Mouse (Mus musculus) c-Kit-positive CD71-negative TER-119-negative erythroid progenitor cells, embryonic 14.5 days (primary cell): ENCODE results near the gene Pkhd1.
"Not testable (repeated sequence)": the region's sequence is repeated elsewhere in the genome, so short reads cannot be mapped to it uniquely, and the experiment has no call there.

Experiments
- DNase-seq: peaks from one replicate; pipeline ENCODE4 v3.0.0-alpha.2; 2013; ENCODE audit warnings: low read depth

Pkhd1 gene

DNA sequence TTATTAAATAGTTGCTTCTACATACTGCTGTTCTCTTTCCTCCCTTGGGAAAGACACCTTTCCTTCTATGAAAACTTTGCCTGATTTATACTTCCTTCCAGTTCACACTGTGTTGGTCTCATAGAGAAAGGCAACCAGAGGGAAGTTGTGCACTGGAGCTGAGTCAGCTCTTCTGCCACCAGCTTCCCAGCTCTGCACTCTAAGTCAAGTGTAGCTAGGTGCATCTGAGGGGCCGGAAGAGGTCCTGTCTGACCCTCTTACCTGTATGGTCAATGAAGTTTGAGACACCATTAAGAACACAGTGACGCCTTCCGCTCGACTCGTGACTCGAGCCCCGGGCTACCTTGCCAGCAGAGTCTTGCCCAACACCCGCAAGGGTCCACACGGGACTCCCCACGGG lies 131.8 kb downstream of the Pkhd1 start:
- no peak for DNase-seq

DNA sequence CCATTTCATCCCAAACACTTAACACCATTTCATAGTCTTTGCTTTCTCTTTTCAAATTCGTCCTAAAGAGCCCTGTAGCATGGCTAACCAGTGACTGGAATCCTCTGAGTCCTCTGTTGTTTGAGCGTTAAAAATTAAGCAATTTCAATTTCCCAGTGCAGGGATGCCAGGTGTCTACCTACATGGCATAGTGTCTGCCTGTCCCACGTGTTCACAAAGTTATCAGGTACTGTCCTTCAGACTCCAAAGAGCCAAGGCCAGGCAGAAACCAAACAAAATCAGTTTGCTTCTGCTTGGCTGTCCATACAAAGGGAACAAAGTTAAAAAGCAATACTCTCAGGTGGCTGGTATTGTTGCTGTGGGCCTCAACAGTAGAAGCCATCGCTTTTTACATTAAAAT lies 136.0 kb downstream of the Pkhd1 start:
- DNase-seq: no peak

DNA sequence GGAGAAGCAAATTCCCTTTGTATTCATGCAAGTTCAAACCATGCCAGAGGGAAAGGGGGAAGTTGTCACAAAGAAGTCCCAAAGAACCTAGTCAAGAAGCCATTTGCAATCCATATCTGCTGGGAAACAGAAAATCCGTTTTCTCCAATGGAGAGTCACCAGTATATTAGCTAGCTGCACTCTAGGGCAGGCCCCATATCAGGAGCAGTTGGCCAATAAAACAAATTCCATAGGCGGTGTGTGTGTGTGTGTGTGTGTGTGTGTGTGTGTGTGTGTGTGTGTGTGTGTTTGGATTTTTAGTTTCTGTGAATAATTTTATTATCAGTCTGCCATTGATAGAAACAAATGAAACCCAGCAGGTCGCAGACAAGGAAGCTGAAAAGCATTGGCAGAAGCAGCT lies 139.2 kb downstream of the Pkhd1 start:
- no peak for DNase-seq

DNA sequence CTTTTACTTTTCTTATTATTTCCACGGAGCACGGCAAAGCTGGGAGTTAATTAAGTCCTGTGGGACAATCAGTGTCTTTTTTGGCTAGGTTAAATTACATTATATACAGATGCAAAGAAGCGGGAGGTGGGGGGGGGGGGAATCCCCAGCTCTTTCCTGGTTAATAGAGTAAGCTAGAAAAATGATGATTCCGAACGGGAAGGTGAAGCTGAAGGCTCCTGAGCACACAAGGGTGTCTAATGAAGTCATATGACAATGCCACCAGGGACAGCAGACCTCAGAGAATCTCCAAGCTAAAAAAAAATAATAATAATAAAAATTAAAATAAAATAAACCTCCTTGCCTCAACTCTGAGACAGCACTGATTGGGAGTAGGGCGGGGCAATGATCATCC lies 139.6 kb downstream of the Pkhd1 start:
- no peak for DNase-seq

DNA sequence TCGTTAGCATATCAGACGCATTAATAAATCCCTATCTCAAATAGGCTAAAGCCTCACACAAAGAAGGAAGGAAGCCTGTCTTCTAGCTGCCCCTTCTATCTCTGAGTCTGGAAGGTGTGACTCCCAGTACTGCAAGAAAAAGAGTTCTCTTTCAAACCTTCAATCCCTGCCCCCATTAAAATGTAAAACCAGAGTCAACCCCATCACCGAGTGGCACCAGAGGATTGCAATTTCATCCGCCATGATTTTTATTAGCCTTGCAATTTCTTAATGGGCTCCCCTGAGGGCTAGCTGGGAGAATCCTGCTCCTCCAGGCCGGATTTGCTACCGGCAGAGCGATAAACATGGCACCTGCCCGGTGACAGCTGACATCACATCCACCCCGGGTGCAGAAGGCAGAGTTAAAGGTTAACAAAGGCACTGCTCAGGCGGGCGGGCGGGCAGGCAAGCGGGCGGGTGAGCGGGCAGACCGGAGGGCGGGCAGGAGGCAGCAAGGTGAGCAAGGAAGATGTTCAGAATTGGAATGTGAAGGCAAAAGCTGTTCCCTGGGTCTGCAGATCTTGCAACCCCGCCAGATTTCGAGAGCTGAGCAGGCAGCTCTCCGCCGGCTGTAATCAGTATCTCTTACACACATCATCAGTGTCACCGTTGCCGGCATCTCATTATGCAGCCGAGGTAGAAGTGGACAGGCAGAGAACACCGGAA lies 140.2 kb downstream of the Pkhd1 start:
- DNase-seq: no peak

DNA sequence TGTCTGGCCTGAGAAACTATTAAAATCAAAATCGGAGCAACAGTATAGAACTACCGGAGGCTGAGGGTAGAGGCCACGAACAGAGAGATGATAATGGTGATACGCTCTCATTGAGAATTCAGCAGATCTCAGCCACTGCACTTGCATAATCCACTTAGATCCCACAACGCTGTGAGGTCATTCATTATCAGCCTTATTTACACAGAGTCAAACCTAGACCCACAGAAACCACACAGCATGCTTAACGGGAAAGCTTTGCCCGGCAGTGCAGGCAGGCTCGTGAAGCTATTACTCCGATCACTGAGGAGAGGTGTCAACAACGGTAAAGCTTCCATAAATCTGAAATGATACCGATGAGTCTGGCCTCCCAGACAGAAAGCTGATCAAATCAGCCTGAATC lies 147.1 kb downstream of the Pkhd1 start:
- no peak for DNase-seq

DNA sequence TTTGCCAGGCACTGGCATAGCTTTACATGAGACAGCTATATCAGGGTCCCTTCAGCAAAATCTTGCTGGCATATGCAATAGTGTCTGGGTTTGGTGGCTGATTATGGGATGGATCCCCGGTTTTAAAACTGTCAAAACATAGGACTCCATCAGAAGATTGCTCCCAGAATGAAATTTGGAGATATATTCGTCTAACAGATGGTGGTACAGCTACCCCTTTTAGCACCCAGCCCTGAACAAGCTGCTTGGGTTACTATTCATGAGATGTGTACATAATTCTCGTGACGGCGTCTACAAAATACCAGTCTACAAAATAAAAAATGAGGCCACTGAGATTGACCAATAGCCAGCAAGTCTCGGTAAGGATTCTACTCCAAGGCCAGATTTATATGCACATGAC lies 147.5 kb downstream of the Pkhd1 start:
- no peak for DNase-seq

DNA sequence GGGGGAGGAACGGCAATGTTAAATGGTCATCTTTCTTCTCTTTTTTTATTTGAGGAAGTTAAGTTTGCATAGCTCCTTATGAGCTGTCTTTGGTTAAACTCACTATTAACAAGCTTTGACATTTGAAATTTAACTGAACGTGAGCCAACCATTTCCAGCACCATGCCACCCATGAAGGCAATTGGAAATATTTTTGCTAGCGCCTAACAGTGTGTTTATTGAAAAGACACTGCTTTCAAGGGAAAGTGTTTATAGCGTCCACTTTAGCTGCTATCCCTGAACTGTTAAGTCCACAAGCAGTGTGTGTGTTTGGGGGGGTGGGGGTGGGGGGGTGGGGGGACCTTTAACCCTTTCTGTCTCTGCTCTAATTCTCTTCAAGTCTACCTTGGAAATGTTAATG lies 151.4 kb downstream of the Pkhd1 start:
- no peak for DNase-seq

DNA sequence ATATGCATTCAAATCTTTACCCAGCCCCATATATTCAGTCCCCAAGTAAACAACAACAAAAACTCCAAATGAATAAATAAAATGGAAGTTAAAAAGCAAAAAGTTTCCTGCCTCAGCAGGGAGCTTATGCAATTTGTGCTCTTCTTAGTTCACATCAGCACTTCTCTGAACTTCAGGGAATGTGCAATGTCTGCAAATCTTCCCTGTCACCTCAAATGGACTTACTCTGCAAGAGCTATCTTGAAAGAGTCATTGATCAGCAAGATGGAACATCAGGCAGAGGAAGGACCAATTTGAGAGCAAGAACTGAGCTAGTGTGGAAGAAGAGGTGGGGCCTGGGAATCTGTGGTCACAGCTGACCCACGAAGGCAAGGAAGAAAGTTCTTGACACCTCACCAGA lies 163.2 kb downstream of the Pkhd1 start:
- DNase-seq: no peak

DNA sequence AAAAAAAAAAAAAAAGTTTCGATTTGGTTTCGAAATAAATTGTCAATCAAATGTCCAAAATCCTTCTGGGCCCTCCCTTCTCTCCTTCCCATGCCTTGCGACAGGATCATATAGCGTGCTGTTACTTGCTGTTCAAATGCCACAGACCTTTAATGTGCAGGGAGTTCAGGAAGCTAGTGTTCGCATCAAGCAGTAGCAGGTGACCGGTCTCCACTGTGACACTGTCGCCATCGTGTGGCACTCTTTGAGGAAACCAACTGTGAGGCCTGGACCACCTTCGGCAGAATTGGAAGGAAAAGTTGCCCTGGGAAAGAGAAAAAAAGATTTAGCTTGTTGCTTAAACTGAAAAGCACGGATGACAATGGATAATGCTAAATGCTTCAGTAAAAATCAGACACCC lies 167.8 kb downstream of the Pkhd1 start:
- no peak for DNase-seq

DNA sequence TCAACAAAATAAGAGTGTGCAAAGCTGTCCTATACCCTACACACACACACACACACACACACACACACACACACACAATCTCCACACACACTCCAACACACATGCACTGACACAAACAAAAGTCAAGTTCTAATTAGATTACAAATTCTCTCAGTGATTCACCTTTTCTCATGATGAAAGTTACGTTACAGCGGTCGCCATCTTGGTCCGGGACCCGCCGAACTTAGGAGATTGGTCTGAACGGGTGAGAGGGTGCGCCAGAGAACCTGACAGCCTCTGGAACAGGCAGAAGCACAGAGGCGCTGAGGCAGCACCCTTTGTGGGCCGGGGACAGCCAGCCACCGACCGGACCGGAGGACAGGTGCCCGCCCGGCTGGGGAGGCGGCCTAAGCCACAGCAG lies 185.8 kb downstream of the Pkhd1 start:
- not testable (repeated sequence) for DNase-seq

DNA sequence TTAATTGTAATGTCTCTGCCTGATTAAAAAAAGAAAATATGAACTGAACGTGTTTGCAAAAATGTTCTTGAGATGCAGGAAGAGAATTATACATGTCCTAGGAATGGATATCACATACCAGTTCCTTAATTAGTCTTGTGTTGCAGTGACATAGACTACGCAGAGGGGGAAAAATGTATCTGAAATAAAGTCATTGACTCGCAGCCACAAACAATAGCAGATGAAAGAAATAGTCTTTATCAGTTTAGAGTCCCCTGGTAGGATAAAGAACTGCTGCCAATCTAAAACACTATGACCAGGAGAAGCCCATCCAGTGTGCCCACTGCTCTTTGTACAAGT lies 188.8 kb downstream of the Pkhd1 start:
- no peak for DNase-seq

DNA sequence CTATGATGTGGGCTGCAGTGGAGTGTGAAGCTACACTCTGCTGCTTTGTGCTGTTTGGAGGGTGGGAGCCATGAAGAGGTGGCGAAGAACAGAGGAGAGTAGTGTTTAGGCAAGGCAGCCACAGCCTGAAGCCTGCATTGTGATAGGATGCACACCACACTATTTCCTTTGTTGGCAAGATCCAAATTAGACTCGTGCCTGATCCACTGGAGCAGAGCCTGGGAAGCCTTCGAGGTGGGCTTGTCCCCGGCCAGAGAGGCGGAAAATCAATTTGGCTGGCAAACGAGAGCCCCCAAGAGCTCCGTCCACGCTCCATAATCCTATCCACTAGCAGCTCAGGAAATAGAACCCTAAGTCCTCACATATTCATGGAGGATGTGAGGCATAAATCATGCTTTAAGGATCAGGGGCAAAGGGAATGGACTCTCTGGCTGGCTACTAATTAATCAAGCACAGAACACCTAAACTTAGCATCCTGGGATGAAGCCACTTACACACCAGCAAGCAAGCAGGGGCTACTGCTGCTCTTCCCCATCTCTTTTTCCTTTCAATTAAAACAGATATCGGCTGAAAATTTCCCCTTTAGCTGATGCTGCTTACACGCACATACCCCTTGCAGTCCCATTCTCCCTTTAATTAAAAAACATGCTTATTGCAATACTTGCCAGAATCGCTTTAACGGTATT lies 189.4 kb downstream of the Pkhd1 start:
- no peak for DNase-seq

DNA sequence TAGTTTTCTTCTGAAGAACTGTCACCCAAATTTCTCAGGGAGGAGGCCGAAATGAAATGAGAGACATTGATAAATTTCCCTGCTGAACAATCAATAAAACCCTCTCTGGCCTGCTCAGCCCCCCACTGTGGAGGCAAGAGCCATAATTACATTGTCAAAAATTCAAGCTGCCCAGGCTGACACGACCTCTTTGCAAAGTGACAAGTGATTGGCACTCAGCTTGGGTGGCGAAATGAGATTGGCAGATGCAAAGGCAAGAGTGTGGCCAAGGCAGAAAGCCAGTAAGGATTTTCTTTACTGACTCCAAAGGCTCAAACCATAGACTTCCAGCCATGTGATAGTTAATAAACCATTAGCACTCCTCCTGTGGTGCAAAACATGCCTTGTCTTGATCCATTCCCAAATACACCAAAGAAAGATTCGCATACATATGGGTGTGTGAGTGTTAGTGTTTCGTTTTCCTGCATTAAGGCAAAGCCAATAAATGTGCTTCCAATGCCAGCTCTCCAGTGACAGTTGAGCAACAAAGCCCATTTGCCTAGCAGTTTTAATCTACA lies 208.4 kb downstream of the Pkhd1 start:
- no peak for DNase-seq

DNA sequence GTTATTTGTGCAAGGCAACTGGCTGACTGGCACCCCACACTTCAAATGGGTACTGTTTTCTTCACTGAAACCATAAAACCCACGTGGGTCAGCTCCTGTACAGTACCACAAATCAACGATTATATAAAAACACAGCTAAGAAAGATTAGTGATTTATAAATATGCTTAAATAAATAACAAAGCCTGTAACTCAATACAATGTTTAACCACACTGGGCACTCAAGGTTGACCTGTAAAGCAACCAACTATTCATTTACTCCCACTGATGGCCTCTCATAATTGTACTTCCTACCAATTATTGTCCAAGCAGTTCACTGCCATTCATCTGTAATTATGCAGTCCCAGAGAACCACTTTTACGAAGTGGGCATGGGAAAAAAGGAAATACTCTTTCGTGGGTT lies 219.5 kb downstream of the Pkhd1 start:
- DNase-seq: no peak

DNA sequence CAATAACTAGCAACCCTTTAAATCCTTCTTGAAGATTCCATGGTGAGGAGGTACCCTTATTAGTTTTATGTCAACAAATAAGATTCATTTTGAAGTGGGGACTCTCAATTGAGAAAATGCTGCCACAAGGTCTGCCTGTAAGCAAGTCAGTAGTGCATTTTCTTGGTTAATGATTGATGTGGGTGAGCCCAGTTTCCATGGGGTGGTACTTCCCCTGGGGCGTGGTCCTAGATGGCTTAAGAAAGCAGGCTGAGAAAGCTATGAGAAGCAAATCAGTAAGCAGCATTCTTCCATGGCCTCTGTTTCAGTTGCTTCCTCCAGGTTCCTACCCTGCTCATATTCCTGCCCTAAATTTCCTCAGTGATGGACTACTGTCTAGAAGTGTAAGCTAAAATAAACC lies 253.4 kb downstream of the Pkhd1 start:
- no peak for DNase-seq

DNA sequence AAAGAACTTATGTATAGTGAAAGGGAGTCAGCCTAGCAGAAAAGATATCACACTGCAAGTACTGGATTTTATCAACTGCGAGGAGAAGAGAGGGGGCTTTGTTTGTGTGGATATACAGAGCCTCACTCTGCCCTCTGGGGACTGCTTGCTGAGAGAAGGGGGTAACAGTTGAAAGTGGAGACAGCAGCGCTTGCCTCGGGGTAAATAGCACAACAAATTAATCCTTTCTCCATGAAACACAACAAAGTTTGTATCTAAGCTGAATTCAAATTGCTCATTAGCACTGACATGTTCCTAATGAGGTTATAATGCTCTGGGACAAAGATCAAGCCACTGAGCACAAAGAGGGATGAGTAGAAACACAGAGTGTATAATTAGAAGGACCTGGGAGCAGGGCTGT lies 273.2 kb downstream of the Pkhd1 start:
- no peak for DNase-seq

DNA sequence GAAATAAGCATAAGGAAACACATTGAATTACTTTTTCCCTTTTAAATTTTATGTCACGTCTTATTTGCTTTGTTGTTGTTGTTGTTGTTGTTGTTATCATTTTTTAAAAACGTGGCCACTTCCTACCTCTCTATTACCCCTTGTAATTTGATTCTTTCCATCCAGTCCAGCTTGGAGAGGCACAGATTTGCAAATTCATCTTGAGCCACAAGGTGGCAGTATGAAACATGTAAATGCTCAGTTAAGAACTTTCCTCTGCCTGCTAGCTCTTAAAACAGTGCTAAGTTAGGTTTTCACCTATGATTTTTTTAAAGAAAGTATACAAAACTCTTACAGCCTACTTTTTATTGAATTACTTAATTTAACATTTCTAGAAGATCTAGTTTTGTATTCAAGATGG lies 306.4 kb downstream of the Pkhd1 start:
- peak; percentile 10 for DNase-seq

DNA sequence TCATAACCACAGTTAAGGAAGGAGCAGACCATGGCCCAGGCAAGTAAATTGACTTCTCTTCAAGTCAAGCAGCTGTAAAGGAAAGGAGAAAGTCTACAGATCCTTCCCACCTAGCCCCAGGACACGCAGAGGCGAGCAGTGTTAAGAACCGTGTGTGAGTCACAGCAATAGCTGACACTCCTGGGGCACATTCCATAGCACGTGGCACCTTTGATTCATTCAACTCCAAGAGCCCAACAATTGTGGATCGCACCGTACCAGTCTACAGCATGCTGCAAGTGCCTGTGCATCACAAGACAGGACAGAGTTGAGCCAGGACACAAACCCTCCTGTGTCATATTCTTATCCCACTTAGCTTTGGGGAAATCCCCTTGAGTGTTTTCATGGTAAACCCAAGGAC lies 306.9 kb downstream of the Pkhd1 start:
- no peak for DNase-seq

DNA sequence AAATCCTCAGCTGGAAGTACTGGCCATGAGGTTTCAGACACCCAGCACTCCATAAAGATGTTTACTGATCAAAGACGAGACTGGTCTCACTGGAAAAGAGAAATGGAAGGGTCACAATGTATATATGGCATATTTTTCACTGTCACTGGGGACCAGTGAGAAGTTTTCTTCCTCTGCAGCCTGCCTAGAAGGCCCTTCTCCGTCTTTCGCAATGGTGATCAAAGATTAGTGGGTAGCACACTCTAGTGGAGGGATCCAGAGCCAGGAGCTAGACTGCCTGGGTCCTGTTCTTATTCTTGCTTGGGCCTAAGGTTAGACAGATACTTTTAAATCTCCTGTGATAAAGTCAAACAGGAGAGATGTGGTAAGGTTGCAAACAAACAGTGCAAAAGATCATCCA lies 311.7 kb downstream of the Pkhd1 start:
- no peak for DNase-seq

DNA sequence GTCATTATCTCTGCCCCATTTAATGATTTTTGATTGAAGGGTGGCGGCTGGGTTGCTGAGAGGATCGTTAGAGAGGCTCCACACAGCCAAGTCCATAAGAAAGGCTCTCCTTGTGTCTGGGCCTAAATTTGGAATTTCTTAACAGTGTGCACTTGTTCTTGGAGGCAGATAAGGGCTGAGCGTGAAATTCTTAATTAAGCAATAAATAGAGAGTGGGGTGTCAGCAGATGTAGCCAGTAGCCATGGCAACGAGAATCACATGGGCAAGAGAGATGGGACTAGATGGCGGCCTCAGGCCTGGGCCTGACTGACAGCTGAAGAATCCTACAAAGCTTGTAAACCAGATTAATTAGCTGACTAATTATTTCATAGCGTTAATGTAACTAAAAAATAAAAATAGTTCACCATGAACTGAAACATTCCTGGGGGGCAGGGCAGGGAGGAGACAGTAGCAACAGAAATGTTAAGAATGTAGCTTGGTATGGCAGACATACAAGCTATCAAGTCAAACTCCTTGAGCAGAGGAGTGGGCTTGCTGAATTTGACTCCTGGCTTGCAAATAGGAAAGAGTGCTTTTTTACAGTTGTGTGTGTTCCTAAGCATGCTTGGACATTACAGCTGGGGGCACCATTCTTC lies 314.8 kb downstream of the Pkhd1 start:
- no peak for DNase-seq

DNA sequence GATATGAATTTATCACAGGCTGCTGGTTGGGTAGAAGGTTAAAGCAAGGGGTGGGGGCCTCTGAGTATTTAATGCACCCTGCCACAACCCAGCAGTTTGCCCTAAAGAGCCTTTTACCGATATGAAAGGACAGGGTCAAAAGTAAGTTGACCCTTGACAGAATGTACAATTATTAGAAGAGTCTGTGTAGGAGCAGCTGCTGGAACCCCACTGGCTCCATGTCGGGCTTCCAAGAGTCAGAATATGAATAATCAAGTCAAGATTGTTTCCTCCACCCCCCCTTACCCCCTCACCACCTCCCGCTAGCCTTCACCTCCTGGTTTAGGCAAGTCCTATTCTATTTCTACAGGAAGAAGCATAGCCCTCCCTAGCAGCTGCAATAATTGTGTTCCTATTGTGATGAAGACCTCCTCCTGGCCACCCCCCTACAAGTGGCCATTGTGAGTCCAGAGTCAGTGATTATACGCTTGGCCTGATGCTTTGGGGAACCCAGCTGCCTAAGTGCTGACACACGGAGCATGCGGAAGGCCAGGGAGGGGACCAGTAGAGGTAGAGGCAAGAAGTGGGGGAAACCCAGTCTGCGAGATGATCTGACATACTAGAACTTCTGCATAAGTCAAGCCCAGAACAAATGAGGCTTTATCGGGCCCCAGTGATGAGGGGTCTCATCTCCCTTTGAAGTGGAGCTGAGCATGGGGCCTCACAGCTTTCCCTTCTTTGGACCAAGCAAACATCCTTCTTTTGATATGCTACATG lies 315.5 kb downstream of the Pkhd1 start:
- DNase-seq: no peak

DNA sequence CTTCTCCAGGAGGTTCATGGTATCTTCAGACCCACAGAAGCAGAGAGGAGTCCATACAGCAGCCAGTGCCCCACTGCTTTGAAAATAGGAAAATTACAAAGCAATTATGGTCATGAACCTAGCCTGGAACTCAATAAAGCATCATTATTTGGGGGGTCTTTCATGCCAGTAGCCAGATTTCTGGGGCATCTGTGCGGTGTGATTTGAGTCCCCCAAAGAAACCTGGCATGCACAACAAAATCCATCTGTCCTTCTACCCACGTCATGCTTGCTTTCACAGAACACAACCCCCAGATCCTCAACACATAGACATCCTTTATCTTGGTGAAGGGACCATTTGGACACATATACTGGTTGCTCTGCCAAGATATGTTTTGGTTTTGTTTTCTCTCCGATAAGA lies 316.2 kb downstream of the Pkhd1 start:
- DNase-seq: no peak
